Mouse (Mus musculus): ENCODE measurements around the gene Sh3d19.

DNA sequence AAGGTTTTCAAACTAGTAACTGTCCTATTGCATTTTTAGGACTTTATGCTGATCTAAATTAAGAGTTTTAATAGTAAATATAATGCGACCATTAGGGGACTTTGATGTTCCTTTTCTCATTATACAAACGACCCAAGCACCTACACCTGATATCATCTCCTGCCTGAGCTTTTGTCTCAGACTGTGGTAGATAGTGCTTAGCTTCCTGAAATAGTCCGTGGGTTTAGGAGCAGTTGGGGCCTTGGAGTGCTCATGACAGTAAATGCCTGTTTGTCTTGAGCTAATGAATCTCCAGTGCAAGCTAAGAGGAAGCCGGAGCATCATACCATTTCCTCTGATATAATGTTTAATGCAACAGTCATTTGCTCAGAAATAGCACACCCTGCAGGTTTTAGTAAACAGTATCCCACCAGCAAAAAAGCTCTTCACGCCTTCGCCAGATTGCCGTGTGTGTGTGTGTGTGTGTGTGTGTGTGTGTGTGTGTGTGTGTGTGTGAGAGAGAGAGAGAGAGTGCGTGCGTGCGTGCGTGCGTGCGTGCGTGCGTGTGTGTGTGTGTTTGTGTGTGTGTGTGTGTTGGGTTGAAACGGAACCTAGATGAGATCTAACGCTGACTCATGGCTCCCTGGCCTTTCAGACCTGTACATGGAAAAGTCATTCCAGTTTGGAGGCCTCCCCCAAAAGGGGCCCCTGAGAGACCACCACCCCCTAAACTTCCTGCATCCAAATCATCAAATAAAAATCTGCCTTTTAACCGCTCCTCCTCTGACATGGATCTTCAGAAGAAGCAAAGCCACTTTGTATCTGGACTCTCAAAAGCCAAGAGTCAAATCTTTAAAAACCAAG, 132.8 kb downstream of the Sh3d19 start:
- TF ChIP-seq CTCF (IDR thresholded peaks at IDR 0.05; ENCODE audit: insufficient read depth, low read length) (no peak), POLR2A (IDR thresholded peaks at IDR 0.05; ENCODE audit: borderline replicate concordance, extremely low read depth, low read depth, low read length) (no peak)

Data from lung, adult 2 months (tissue).